Mouse (Mus musculus): Measurements from ENCODE around the gene Lipc.

Gene Lipc

GRCm38 (mm10) chr9:70929840-70930640, 22.0 kb downstream of the Lipc start:
- H3K9me3 ChIP-seq (ENCODE audit: low read length): no peaks in the 10 kb centered on the region
- H3K4me3 ChIP-seq (replicated peaks; ENCODE audit: low read length): no peak overlapping the region; the same call in 1 of the 2 replicates
- peak; percentile 54 for TF ChIP-seq CTCF (conservative IDR thresholded peaks at IDR 0.05; ENCODE audit: low read length)
- TF ChIP-seq NANOG (IDR thresholded peaks at IDR 0.05; ENCODE audit: borderline replicate concordance, low read length): no peak
- TF ChIP-seq POU5F1 (IDR thresholded peaks at IDR 0.05; ENCODE audit: borderline replicate concordance, low read length): no peak
- H3K27me3 ChIP-seq (ENCODE audit: insufficient read depth, low read length): no peaks in the 10 kb centered on the region
- H3K36me3 ChIP-seq (ENCODE audit: insufficient read depth, low read length): no peaks in the 10 kb centered on the region
- H3K4me1 ChIP-seq (replicated peaks; ENCODE audit: low read depth, low read length): peaks cover 5% of the 10 kb centered on the region; the same call in 1 of the 2 replicates

- no peak overlapping the region for H3K4me3 ChIP-seq (replicated peaks; ENCODE audit: low read length)
- no peaks in the 10 kb centered on the region for H3K36me3 ChIP-seq (ENCODE audit: insufficient read depth, low read length)
- no peaks in the 10 kb centered on the region for H3K27me3 ChIP-seq (ENCODE audit: insufficient read depth, low read length)
- H3K9me3 ChIP-seq (ENCODE audit: low read length): no peaks in the 10 kb centered on the region
- peaks cover 5% of the 10 kb centered on the region; the same call in 1 of the 2 replicates for H3K4me1 ChIP-seq (replicated peaks; ENCODE audit: low read depth, low read length)
- TF ChIP-seq POU5F1 (IDR thresholded peaks at IDR 0.05; ENCODE audit: borderline replicate concordance, low read length) (no peak), CTCF (conservative IDR thresholded peaks at IDR 0.05; ENCODE audit: low read length) (no peak), NANOG (IDR thresholded peaks at IDR 0.05; ENCODE audit: borderline replicate concordance, low read length) (no peak)
Measured at GRCm38 (mm10) chr9:70928472-70928871, 23.6 kb downstream of the Lipc start.

DNA sequence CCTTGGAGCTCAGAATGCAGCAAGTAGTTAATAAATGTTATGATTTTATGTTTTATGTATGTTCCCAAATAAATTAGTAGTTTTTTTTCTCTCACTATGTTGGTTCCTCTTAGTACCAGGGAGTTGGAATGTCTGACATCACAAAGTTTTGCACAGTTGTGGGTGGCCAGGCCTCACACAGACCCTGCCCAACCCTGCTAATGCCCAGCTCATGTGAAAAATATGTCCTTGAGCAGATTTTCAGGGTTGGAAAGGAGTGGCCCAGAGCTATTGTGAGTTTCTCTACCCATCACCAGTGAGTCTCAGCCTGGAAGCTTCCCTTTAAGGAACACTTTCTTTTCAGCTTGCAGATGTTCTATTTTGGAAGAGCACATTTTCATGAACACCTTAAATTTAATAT, 24.3 kb downstream of the Lipc start:
- H3K4me3 ChIP-seq (replicated peaks; ENCODE audit: low read length): no peak overlapping the region
- H3K27me3 ChIP-seq (ENCODE audit: insufficient read depth, low read length): no peaks in the 10 kb centered on the region
- H3K36me3 ChIP-seq (ENCODE audit: insufficient read depth, low read length): no peaks in the 10 kb centered on the region
- no peak for TF ChIP-seq CTCF (conservative IDR thresholded peaks at IDR 0.05; ENCODE audit: low read length)
- TF ChIP-seq NANOG (IDR thresholded peaks at IDR 0.05; ENCODE audit: borderline replicate concordance, low read length): no peak
- no peak for TF ChIP-seq POU5F1 (IDR thresholded peaks at IDR 0.05; ENCODE audit: borderline replicate concordance, low read length)
- H3K9me3 ChIP-seq (ENCODE audit: low read length): no peaks in the 10 kb centered on the region
- H3K4me1 ChIP-seq (replicated peaks; ENCODE audit: low read depth, low read length): peaks cover 5% of the 10 kb centered on the region; the same call in 1 of the 2 replicates

GRCm38 (mm10) chr9:70926820-70927588, 25.0 kb downstream of the Lipc start:
- Histone ChIP-seq H3K9me3 (ENCODE audit: low read length) (no peaks in the 10 kb centered on the region), H3K36me3 (ENCODE audit: insufficient read depth, low read length) (no peaks in the 10 kb centered on the region), H3K4me1 (replicated peaks; ENCODE audit: low read depth, low read length) (peaks cover 5% of the 10 kb centered on the region; the same call in 1 of the 2 replicates), H3K27me3 (ENCODE audit: insufficient read depth, low read length) (no peaks in the 10 kb centered on the region), H3K4me3 (replicated peaks; ENCODE audit: low read length) (no peak overlapping the region)
- TF ChIP-seq NANOG (IDR thresholded peaks at IDR 0.05; ENCODE audit: borderline replicate concordance, low read length) (no peak), CTCF (conservative IDR thresholded peaks at IDR 0.05; ENCODE audit: low read length) (no peak), POU5F1 (IDR thresholded peaks at IDR 0.05; ENCODE audit: borderline replicate concordance, low read length) (no peak)

DNA sequence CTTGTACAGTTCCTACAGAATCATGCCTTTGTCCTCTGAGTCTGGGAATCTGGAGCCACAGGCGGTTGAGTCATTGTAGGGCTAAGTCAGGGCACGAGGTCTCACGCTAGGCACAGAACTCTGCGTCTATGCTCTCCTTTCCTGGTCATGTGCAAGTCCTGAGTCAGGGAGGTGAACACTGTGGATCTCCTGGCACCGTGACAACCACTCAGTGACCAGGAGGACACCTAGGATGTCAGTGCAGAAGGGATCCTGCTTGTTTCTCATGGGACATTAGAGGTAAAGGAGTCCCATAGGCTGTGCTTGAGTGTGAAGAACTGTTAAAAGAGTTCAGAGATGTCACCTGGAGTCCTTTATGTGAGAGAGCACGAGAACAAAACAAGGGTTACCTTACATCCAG, 26.8 kb downstream of the Lipc start:
- H3K4me3 ChIP-seq (replicated peaks; ENCODE audit: low read length): no peak overlapping the region
- no peaks in the 10 kb centered on the region for H3K36me3 ChIP-seq (ENCODE audit: insufficient read depth, low read length)
- H3K9me3 ChIP-seq (ENCODE audit: low read length): no peaks in the 10 kb centered on the region
- H3K27me3 ChIP-seq (ENCODE audit: insufficient read depth, low read length): no peaks in the 10 kb centered on the region
- 0 out of 2 replicates have a peak, but pooled peaks cover under 1% of the 10 kb centered on the region for H3K4me1 ChIP-seq (replicated peaks; ENCODE audit: low read depth, low read length)
- TF ChIP-seq CTCF (conservative IDR thresholded peaks at IDR 0.05; ENCODE audit: low read length): no peak
- no peak for TF ChIP-seq POU5F1 (IDR thresholded peaks at IDR 0.05; ENCODE audit: borderline replicate concordance, low read length)
- no peak for TF ChIP-seq NANOG (IDR thresholded peaks at IDR 0.05; ENCODE audit: borderline replicate concordance, low read length)

- TF ChIP-seq NANOG (IDR thresholded peaks at IDR 0.05; ENCODE audit: borderline replicate concordance, low read length) (no peak), POU5F1 (IDR thresholded peaks at IDR 0.05; ENCODE audit: borderline replicate concordance, low read length) (no peak), CTCF (conservative IDR thresholded peaks at IDR 0.05; ENCODE audit: low read length) (peak; percentile 69)
- no peaks in the 10 kb centered on the region for H3K36me3 ChIP-seq (ENCODE audit: insufficient read depth, low read length)
Measured at GRCm38 (mm10) chr9:70924763-70925162, 27.3 kb downstream of the Lipc start.

GRCm38 (mm10) chr9:70921781-70922565, 30.1 kb downstream of the Lipc start:
- TF ChIP-seq CTCF (conservative IDR thresholded peaks at IDR 0.05; ENCODE audit: low read length) (no peak), NANOG (IDR thresholded peaks at IDR 0.05; ENCODE audit: borderline replicate concordance, low read length) (no peak), POU5F1 (IDR thresholded peaks at IDR 0.05; ENCODE audit: borderline replicate concordance, low read length) (no peak)
- Histone ChIP-seq H3K27me3 (ENCODE audit: insufficient read depth, low read length) (no peaks in the 10 kb centered on the region), H3K36me3 (ENCODE audit: insufficient read depth, low read length) (no peaks in the 10 kb centered on the region), H3K9me3 (ENCODE audit: low read length) (no peaks in the 10 kb centered on the region), H3K4me1 (replicated peaks; ENCODE audit: low read depth, low read length) (no peaks in the 10 kb centered on the region), H3K4me3 (replicated peaks; ENCODE audit: low read length) (no peak overlapping the region)

More at GRCm38 (mm10) chr9:70924763-70925162, 27.3 kb downstream of the Lipc start:
- Histone ChIP-seq H3K4me1 (replicated peaks; ENCODE audit: low read depth, low read length) (no peaks in the 10 kb centered on the region), H3K27me3 (ENCODE audit: insufficient read depth, low read length) (no peaks in the 10 kb centered on the region), H3K9me3 (ENCODE audit: low read length) (no peaks in the 10 kb centered on the region), H3K4me3 (replicated peaks; ENCODE audit: low read length) (no peak overlapping the region)

All from E14TG2a.4 (cell line).